Mouse (Mus musculus) cerebellum, adult 9-10 months (tissue): ENCODE data around the gene Pde11a.

Experiments
- DNase-seq: peaks from one replicate; pipeline ENCODE4 v3.0.0; 2022

The Pde11a gene

DNA sequence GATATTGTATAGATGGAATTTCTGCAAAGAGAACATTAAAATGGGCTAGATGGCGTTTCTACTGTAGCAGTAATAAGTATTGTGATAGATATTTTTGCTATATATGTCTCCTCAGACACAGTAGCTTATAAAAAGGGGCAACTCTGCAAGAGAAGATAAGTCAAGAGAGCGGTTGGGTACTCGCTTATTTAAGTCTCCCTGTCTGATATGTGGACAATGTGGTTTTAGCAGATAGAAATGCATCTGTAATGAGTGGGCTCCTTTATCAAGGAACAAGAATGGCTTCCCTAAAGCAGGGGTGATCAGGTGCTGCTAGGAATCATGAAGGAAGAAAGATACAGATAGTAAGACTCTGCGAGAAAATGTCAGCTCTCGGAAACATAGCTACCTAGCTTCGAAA, 18.2 kb downstream of the Pde11a start:
- no peak for DNase-seq

DNA sequence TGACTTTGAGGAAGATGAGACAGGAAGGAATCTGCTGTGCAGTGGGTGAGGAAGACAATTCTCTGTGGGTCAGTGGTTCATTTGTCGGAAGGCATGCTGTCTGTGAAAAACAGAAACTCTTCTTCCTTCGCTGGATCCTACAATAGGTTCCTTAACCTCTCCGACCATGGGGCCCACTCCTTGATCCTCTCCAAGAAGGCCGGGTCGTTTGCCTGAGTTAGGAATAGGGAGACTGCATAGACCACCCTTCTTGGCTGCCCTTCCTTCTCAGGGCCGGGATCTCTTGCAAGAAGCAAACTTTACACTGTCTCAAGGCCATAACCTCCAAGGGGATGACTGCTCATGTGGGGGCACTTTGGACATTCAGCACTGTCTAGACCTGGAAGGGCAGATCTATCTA, 19.3 kb downstream of the Pde11a start:
- no peak for DNase-seq

DNA sequence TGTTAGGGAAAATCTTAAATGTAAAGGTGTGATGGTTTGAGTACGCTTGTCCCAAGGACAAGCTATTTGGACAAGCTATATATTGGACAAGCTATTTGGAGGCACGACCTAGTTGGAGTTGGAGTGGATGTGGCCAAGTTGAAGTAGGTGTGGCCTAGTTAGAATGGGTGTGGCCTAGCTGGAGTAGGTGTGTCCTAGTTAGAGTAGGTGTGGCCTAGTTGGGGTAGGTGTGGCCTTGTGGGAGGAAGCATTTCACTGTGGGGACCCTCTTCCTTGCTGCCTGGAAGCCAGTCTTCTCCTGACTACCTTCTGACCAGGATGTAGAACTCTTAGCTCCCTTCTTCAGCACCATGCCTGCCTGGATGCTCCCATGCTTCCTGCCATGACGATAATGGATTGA, 50.9 kb downstream of the Pde11a start:
- no peak for DNase-seq

DNA sequence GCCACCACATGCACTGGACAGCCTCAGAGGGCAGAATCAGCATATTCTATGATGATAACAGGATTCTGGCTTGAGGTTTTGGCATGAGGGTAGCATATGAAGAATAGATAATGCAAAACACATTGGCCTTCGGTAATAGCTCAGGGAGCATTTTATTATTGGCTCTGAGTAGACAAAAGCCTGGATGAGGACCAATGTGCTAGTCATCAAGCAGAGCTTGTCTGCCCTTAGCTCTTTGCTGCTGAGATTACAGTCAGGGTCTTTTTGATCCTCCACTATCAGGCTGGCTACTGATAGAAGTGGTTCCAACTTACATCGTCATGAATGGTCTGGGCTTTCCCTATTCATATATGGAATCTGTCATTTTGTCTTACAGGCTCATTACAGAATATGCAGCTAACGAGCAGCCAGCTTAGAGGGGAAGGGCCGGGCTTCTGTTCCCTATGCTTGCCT, 52.3 kb downstream of the Pde11a start:
- DNase-seq = no peak

DNA sequence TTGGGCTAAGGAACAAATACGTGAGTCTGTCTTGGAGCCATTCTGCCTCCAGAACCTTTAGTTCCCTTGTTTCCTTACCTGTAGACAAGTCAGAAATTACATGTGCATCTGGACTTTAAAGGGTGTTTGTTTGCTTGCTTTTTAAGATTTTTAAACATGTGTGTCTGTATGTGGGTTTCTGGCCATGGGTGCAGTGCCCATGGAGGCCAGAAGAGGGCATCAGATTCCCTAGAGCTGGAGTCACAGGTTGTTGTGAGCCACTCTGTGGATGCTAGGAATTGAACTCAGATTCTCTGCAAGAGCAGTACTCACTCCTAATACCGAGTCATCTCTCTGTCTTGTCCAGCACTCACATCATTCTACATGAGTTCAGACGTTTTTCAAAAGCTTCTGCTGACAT, 53.4 kb downstream of the Pde11a start:
- DNase-seq = no peak

DNA sequence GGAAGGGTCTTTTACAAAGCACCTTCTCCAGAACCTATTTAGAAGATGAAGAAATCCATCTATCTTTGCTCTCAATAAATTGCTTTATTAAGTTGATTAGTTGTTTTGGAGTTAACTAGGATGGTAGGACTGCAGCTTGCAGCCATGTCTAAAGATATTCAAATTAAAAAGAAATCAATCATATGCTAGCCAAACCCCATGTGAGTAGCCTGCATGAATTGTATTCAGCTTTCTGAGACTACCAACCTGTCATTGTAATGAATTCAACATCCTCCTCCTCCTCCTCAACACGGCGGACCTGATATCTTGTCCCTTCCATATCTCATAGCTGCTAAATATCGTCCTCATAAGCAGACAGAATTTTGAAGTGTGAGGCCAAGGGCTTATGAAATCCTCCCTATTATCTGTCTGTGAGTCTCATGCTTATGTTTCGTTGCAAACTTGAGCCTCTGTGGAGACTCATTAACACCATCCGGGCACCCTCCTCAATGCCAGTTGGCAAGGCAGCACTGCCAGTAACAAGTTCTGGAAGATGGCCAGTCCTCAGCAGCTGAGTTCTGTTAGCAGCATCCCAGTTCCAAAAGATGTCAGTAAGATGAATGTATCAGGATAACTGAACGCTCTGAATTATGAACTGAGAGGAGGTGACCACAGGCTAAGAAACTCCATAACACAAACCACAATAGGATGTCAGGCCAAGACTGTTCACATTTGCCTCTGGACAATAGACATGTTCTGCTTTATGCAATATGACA, 55.0 kb downstream of the Pde11a start:
- peak; percentile 80 for DNase-seq

DNA sequence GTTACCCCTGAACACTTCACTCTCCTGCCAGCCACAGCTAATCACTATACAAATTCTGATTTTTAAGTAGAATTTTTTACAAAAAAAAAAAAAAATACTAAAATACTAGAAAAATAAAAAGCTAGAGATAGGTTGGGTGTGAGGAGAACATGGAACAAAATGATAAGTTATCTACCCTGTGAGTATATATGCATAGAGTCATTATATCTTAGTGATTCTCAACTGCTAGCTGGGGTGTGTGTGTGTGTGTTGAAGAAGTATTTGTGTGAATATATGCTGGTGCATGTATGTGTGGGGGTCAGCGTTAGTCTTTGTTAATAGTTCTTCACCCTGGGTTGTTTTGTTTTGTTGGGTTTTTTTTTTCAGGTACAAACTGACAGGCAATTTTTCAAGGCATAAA, 69.1 kb downstream of the Pde11a start:
- no peak for DNase-seq

DNA sequence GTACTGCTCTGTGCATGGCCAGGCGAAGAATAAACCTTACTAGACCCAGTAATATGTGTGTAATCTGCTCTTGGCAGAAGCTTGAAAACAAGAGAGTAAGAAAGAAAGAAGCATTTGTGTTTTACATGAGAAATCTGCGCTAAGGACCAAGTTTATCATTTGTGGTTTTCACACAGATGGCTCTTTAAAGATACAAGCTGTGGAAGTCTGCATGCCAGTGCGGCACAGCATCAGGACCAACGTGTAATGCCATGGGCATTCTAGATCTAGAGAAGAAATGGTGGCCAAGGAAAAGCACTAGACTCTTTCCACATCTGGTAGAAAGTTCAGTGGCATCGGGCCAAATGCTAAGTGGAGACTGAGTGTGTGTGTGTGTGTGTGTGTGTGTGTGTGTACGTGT, 71.2 kb downstream of the Pde11a start:
- no peak for DNase-seq

DNA sequence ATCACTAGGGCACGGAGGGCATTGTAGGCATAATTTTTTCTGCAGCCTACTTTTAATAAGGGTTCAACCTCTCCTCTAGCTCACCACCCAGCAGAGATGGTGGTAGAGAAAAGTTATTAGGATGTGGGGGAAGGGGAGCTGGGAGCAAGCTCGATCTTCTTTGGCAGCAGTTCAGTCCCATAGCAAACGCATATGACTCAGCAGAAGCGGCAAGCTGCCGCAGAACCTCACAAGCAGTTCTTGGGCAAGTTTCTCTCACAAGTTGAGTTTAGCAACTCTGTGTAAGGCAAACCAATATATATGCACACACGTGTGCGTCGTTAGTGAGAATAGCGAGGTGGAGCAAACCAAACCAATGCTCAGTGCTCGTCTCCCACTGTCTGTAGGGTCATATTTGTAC, 72.0 kb downstream of the Pde11a start:
- no peak for DNase-seq

DNA sequence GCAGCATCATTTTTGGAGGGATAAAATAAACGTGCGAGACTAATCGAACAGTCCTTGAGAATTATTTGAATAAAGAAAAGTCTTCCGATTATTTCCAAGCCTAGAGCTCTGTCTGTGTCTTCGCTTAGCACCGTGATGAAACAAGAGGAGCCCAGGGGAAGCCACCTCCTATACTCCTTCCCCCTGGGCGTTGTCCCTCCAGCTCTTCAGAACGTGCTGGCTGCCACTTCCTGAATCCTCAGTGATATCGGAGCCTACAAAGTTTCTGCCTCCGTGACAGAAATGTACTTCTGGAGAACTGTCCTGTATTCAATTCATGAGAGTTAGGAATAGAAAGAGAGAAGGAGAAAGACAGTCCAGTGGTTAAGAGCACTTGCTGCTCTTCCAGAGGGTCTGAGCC, 74.3 kb downstream of the Pde11a start:
- no peak for DNase-seq

DNA sequence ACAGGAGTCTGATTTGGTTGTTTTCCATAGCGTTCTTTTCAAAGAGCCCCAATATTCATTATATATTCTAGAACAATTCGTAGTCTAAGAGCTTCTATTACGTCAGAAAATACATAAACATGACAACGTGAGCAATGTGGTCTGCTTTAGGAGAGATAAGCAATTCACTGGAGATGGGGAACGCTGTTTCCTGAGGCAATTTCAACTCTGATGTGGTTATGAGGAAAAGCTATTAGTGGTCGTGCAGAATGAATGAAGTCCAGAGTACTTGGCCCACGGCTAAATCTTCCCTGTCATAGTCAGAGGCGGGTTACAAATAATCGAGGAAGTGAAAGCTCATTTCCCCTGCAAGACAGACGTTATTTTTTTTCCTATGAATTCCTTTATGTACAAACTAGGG, 75.9 kb downstream of the Pde11a start:
- no peak for DNase-seq

DNA sequence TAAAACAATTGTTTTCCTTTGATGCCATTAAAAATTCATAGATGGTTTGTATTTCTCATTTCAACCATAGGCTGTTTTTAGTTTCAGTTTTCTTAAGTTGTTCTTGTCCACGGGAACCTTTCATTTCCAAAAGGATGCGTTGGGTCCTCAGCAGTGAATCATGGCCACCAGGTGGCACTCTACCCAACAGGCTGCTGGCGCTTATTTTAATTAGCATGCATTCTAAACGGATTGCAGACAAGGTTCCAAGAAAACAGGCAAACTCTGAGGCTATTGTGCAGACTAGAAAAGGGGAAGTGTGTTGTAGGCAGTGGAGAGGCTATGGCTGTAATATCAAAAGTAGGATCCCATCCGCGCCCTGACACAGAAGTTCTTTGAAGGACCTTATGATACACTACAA, 83.7 kb downstream of the Pde11a start:
- DNase-seq = peak; percentile 30

DNA sequence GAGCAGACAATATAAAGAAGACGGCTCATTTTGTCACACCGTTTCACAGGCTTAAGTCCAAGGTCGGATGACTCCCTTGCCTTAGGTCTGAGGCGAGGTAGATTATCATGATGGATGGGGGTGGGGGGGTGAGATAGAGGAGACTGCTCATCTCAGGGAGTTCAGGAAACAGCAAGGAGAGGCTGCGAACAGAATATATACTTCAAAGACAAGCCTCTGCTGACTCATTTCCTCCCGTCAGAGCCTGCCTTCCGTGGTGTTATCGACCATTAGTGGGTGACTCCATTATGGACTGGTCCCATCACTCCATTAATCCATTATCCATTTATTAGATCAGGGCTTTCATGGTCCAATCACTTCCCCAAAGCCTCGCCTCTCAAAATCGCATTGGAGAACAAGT, 87.2 kb downstream of the Pde11a start:
- no peak for DNase-seq

DNA sequence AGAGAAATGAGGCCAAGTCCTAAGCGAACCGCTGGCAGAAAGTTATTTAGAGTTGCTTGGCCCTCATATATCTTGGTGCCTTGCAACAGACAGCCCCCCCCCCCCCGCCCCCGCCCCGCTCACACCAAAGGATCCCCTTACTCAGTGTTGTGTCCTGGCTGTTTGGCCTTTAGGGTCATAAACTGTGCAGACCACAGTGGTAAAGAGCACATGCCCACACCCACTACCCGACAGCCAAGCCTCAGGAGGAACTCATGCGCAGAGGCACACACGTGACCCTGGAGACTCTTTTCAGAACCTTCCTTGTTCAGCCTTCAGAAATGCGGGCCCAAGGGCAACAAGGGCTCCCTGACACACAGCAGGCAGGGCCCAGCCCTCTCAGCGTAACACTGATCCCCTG, 90.3 kb downstream of the Pde11a start:
- no peak for DNase-seq

DNA sequence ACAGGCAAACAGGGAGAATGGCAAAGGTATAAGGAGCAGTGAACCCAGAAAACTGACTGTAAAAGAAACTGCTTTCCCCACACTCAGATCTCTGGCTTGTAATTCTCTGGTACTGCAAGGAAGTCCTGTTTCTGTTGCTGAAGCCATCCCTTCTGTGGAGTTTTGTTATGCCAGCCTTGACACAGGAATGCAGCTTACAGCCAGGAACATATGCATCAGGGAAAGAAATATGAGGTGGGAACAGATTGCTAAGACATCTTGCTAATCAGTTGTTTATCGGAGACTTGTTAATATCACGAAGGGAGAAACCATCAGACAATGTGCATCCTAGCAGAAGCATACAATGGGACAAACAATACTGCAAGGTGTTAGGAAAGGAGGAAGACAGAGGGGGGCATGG, 99.4 kb downstream of the Pde11a start:
- DNase-seq = no peak

DNA sequence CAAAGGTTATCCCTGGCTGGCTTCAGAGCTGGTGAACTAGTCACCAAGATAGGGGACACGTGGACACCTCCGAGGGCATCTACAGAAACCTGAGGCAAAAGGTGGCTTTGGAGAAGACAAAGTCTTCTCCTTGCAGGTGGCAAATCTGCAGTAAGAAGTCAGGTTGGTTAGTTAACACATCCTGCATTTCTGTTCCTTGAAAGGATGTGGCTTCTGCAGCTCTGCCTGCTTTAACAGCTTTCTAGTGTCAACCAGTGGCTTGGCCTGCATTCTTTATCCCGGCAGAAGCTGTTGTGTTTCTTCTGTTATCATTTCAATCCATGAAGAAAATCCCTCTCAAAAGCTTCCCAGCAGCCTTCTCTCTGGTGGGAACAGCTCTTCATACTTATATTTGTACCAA, 100.1 kb downstream of the Pde11a start:
- DNase-seq = no peak

DNA sequence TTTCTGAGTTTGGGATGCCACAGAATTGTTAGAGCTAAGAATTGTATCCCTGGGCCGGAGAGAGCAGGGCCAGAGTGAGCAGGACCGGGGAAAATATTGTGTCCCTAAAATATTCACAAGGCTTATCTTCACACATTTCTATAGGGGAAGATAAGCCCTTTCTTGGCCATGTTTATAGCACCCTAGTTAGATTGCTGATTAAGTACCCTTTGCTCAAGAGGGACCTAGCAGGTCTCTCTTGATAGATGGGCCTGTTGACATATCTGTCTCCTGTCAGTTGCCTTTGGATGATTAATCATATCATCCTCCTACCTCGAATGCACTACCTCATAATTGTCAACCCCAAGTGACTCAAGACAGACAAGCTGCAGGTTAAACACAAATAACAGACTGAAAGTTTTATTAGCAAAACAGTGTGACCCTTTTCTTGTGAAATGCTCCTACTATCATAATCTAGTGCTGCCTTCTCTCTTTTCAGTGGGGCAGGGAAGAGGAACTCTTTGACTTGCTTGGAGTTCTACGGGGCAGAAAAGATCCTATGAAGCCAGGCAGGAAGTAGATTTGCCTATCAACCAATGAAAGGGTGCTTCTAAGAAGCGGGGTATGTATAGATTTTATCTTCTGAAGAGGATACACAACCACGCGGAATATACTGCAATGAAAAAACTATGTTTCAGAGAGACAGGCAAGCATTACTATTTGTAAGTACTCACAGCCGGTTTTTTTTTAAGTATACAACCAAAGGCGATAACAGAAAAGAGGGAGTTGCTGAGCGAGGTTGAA, 100.7 kb downstream of the Pde11a start:
- DNase-seq = no peak

DNA sequence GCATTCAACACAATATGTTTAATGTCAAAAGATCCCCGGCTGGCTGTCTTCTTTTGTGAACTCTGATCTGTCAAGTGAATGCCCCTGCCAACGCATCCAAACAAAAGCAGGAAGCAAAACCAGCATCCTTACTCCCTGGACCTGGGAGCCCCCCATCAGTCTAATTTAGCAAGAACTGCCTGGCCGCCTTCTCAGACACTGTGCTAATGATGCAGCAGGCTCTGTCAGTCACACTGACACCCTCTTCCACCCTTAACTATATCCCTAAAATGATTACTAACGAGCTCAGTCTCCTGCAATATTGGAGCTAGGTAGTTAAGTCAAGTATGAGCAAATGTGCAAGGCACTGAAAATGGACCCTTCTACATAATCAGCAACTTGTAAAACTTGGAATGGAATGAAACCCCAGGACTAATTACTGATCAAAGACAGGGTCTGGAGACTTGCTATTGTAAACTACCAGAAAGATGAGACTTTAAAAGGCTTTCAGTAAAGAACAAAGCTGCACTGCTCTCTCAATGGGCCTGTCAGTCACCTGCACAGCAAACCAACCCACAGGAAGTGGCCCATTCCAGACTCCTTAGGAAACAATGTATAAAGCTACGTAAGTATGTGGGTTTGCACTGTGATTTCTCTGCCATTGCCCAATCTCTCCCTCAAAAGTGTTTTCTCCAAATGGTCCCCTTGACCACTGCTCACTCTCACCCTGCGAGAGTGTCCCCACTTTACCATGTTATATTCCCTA, 118.0 kb downstream of the Pde11a start:
- no peak for DNase-seq

DNA sequence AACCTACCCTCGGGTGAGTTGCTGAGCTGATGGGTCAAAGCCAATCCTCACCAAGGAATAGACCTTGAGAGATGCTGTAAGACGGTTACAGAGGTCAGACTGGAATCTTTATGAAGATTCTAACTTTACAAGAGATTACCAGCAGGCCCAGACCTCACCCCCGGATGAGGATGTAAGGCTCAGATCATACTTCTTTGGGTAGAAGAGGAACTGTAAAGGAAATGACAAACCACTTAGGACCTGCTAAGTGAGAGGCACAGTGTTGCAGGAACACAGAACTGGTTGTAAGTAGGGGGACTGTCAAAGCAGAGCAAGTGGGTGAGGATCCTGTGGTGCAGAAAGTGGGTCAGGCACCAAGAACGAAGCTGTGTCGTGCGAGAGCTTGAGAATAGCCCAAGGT, 119.0 kb downstream of the Pde11a start:
- DNase-seq = no peak

DNA sequence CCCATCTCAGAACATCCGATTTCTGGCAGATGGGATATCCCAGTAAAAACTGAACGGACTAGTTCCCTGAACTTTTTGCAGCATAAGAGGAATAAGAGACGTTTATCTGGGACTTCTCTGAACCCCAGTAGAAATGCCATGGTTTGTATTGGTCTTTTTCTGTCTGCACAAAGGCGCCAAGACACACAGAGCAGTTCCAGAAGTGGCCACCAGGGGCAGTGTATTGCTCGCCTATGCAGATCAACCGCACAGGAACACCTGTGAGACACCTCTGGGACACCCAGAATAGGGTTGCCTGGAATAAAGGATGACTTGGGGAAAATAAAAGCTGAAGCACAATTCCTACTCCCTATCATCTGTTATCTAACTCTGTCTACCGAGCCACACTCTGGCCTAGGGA, 122.4 kb downstream of the Pde11a start:
- DNase-seq = peak; percentile 3

DNA sequence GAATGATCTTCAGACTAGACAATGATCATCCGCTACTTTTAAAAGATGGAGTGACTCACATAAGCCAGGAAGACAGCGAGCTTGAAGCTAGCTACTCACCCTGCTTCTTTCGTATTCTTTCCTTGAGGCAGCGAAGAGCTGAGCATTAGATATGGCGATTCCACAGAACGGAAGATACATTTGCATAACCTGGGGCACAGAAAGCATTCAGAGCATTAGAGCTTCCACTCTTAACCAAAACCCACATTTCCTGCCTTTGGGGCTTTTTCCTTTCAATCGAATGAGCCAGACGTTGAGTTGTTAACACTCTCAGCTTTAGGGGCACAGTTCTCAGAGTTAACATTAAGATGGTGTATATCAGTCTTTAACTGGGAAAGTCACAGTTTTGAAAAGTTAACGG, 123.4 kb downstream of the Pde11a start:
- no peak for DNase-seq

DNA sequence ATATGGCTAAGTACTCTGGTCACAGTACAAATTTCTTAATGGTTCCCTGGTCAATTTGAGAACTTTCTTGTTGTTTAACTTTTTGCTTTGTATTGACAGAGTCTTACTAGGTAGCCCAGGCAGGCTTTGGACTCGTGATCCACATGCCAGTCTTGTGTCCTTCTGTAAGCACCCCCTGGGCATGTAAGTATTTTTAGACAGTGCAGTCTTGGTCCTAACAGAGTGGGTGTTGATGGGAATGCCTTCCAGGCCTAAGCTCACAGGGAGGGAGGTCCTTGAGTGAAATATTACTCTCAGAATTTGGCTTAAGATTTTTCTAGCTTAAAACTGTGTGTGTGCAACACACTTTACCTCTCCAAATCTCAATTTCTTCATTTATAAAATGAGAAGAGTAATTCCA, 153.4 kb downstream of the Pde11a start:
- no peak for DNase-seq

DNA sequence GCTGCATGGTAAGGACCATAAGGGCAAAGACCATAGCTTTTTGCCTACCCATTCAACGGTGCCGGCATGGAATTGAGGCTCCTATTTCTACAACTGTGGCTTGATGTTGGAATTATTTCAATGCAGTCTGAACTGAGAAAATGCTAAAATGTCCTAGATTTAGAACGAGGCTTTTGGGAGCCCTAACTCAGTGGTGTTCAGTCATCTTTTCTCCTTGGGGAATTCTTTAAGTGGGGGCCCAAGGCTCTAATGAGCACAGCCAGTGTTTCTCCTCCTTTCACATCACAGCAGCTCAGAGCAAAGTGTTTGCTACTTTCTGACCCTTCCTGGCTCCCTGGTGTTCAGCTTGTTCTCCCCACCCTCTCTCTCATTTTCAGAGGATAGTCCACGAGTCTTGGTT, 175.8 kb downstream of the Pde11a start:
- no peak for DNase-seq

DNA sequence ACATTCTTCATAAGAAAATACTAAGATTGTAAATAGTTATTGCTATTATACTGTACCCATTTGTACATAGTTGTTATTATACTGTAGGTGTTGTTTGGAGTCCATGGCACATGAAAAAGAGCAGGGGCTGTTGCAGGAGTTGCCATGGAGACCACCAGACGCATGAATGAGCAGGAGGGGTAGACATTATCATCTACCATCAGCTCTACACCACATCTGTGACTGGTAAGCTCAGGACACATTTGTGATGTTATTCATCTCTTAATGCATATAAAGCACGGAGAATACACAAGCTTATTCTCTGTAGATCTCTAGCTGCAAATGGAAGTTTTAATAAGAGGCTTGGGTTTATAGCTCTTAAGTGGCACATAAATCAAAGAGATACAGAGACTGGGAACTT, 179.6 kb downstream of the Pde11a start:
- DNase-seq = no peak
